Mouse (Mus musculus) heart, adult 2 months (tissue): ENCODE data around the gene Zc3hav1.

Source experiments
- CTCF ChIP-seq: fragments of 200-600 bp; IDR thresholded peaks from 2 replicates; pipeline ENCODE4 v1.8.1; 2022; ENCODE audit warnings: antibody characterized with exemption, mild to moderate bottlenecking, moderate library complexity
- POLR2A ChIP-seq: fragments of 200-500 bp; IDR thresholded peaks from 2 replicates; pipeline ENCODE4 v1.6.1; 2011; ENCODE audit warnings: mild to moderate bottlenecking, low read depth, low read length, control low read depth; ENCODE audit not compliant: insufficient read depth

DNA sequence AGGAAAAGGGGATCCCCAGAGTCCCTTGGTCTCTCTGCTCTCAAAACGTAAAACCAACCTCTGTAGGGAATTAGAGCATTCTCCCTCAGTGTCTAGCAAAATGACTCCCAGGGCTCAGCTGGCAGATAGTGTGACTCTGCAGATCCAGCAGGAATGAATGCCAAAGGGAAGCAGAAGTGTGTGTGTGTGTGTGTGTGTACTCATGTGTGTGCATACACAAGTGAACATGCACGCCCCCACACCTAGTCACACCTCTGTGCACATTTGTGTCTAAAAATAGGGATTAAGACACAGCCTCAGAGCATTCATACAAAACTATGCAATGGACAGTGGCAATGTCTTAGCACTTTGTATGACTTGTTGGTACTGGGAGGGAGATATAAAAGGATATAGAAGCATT lies 98.6 kb downstream of the Zc3hav1 start:
- TF ChIP-seq POLR2A (no peak), CTCF (no peak)
